Mouse (Mus musculus) gastrocnemius, adult 2 months (tissue): ENCODE results near the gene Bag5. TPM values are rescaled to one million over a fixed set of nuclear protein-coding genes. Genes with fewer than 3 reads are reported as not detected.
A peak's percentile ranks its signal among the peaks of the same experiment; 100 is the strongest.

Source experiments
- DNase-seq: peaks from one replicate; pipeline ENCODE4 v3.0.0; 2022
- H3K27ac ChIP-seq: fragments of 200-600 bp; 2 replicates; pipeline ENCODE4 v1.8.1; 2022; ENCODE audit warnings: mild to moderate bottlenecking
- H3K4me3 ChIP-seq: fragments of 200-600 bp; 2 replicates; pipeline ENCODE4 v1.8.1; 2022; ENCODE audit warnings: mild to moderate bottlenecking, moderate library complexity
- CTCF ChIP-seq: fragments of 200-600 bp; IDR thresholded peaks from 2 replicates; pipeline ENCODE4 v1.8.1; 2022; ENCODE audit warnings: antibody characterized with exemption, mild to moderate bottlenecking, moderate library complexity
- intact Hi-C: fragments of 180-260 bp; cut with DNase I; formaldehyde crosslinking; loops from one replicate; pipeline ENCODE4 v1.15.1; 2025
- total RNA-seq, 2 experiments: library from RNA; stranded (reverse); gene quantifications; 2 replicates each; pipeline ENCODE4 v1.2.3; 2021

The Bag5 gene
- total RNA-seq, 2 experiments from 2014 or later = 14.7 to 19.2 TPM

GRCm38 (mm10) chr12:111677882-111678669, 35.0 kb downstream of the Bag5 start, which contains the start of gene Trmt61a:
Gene Trmt61a (plus strand): TSS chr12:111678105.
- peak; percentile 95 for DNase-seq
- no peak for TF ChIP-seq CTCF
- H3K27ac ChIP-seq = peak within 1 kb of the TSS; percentile 95
- peak within 1 kb of the TSS; percentile 80 for H3K4me3 ChIP-seq
- intact Hi-C loops = loop anchor here (5.0 kb wide), 1 partner anchor 34 kb away; the partner anchor contains the start of genes Apopt1 and Bag5

DNA sequence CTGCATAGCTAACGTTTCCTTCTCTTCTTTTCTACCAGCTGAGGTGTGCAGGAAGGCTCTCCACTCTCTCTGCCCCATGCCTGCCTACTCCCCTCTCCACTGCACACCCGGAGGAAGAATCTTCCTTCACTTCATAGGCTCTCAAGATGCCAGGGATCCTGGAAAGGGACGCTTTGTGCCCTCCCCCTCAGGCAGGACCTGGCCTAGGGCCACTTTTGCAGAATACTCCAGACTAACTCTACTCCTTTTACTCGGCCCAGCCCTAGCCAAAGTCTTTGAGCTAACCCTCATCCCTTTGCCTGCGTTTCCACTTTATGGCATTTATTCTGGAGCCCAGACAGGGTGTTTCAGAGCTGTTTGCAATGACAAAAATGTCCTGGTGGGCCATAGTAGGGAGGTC, 35.6 kb downstream of the Bag5 start:
- peak overlapping the region; percentile 80 for H3K4me3 ChIP-seq
- intact Hi-C loops = loop anchor here (5.0 kb wide), 1 partner anchor 35 kb away; the partner anchor contains the start of genes Apopt1 and Bag5
- peak; percentile 62 for DNase-seq
- no peak for TF ChIP-seq CTCF
- H3K27ac ChIP-seq = peak overlapping the region; percentile 95

- no peak for TF ChIP-seq CTCF
Measured at GRCm38 (mm10) chr12:111675797-111676580, 37.1 kb downstream of the Bag5 start.

DNA sequence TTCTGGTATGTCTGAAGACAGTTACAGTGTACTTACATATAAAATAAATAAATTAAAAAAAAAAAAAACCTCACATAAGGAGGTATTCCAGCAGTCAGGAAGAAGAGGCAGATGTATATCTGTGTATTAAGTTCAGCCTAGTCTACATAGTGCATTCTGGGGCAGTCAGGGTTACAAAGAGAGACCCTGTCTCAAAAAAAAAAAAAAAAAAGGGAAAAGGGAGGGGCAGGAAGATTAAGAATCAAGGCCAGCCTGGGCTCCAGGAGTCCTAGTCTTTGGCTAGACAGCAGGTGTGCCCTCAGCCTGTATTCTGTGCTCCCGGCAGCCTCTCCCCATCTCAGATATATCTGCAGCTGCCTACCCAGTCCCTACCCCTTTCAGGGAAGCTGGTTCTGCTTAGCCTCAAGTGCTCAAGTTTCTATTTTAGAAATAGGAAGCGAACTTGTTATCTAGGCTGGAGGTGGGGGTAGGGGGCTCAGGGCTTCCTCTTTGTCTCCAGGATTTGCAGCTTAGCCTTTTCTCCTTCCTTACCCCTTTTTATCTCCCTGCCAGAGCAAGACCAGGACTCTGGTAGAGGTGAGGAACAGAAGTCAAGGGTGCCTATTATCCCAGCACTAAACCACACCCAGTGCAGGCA, 38.1 kb downstream of the Bag5 start:
- intact Hi-C loops = loop anchor here (5.0 kb wide), 1 partner anchor 37 kb away; the partner anchor contains the start of genes Apopt1 and Bag5
- Histone ChIP-seq H3K27ac (no peak overlapping the region), H3K4me3 (no peak overlapping the region)
- TF ChIP-seq CTCF = no peak
- no peak for DNase-seq

More at GRCm38 (mm10) chr12:111675797-111676580, 37.1 kb downstream of the Bag5 start:
- peak overlapping the region; percentile 95; the same call in 1 of the 2 replicates for H3K27ac ChIP-seq
- DNase-seq = no peak
- H3K4me3 ChIP-seq = no peak overlapping the region
- intact Hi-C loops = loop anchor here (5.0 kb wide), 1 partner anchor 36 kb away; the partner anchor contains the start of genes Apopt1 and Bag5

DNA sequence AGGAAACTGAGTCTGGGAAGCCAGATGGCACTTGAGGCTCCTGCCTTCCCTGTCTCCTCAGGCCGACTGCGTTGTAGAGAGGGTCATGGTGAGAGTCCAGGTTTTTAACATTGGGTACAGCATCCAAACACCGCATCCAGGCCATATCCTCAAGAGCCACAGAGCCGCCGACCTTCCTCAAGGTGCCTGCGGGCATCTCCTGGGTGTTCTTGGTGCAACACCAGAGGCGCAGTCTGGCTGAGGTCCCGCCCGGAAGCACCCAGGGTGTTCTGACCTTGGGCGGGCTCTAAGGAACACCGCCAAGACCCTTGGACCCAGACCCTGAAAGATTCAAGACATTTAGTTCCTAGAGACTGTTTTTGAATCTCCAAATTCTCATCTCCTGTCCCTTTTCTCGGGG, 40.5 kb downstream of the Bag5 start:
- H3K4me3 ChIP-seq = peak overlapping the region; percentile 83
- H3K27ac ChIP-seq = peak overlapping the region; percentile 94; the same call in 1 of the 2 replicates
- DNase-seq = no peak
- intact Hi-C loops = no loop called here
- no peak for TF ChIP-seq CTCF

DNA sequence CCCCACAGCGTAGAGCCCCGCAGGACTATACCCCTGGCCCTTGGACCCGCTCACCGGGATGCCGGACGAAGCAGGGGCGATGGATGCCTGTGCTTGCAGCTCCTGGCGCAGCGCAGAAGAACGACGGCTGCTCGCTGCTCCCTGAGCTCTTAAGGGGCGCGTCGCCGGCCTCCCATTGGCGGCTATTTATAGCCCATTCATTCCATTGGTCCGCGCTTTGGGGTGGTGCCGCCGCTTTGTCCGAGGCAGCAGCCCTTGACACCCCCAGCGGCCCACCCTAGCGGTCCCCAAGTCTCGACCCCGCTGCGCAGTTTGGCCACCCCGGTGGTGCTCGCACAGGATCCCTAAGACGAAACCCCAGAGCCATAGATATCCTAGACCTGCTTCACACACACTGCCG, 40.9 kb downstream of the Bag5 start, which contains the start of gene Ckb:
Gene Ckb (minus strand): TSS at position 163 of the 400 bp plus-strand sequence.
- intact Hi-C loops = no loop called here
- peak; percentile 85 for DNase-seq
- Histone ChIP-seq H3K27ac (peak within 1 kb of the TSS; percentile 94), H3K4me3 (peak within 1 kb of the TSS; percentile 83)
- TF ChIP-seq CTCF = no peak

GRCm38 (mm10) chr12:111671431-111671902, 41.6 kb downstream of the Bag5 start:
- no peak for TF ChIP-seq CTCF
- Histone ChIP-seq H3K4me3 (peak overlapping the region; percentile 83), H3K27ac (peak overlapping the region; percentile 94)
- intact Hi-C loops = no loop called here
- DNase-seq = peak; percentile 72

DNA sequence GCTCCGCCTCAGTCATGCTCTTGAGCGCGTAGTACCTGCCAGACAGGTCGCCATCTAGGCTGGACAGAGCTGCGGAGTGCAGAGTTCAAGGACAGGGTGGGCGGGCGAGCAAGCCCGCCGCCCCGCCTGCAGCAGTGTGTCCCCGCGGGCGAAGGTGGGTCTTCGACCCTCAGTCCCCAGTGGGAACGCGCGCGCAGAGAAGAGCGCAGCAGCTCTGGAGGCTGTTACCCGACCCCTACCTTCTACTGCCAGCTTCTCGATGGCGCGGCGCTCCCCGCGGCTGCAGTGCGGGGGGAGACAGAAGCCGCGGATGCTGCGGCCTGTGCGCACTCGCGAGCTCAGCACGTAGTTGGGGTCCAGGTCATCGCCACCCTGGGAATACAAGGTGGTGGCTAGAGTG, 42.1 kb downstream of the Bag5 start:
- Histone ChIP-seq H3K4me3 (peak overlapping the region; percentile 83), H3K27ac (peak overlapping the region; percentile 94)
- TF ChIP-seq CTCF = no peak
- DNase-seq = peak; percentile 46
- intact Hi-C loops = no loop called here

DNA sequence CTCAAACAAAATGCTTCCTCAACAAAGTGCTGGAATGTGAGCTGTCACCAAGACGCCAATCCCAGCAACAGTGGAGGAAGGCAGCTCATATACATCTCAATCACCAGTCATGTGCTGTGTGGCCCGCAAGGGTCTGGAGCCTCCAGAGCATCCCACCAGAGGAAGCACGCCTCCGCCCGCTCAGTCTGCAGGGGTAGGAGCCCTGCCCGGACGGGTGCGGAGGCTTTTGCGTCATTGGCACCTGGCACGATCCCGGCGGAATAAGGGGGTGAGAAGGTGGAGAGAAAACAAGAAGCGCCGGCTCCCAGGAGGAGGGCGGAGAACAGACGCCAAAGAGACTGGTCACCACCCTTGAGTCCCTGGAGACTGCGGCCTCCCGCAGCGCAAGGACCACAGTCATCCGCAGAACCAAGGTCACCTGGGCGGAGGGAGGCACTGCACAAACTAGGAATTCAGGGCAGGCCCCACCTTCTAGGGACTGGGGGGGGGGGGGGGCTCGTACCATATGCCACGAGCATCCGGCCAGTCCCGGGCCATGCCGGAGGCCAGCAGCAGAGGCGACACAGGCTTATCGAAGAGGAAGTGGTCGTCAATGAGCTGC, 42.6 kb downstream of the Bag5 start:
- H3K27ac ChIP-seq = peak overlapping the region; percentile 94
- intact Hi-C loops = no loop called here
- H3K4me3 ChIP-seq = peak overlapping the region; percentile 83
- no peak for TF ChIP-seq CTCF
- peak; percentile 62 for DNase-seq

GRCm38 (mm10) chr12:111669961-111670360, 43.1 kb downstream of the Bag5 start:
- Histone ChIP-seq H3K4me3 (peak overlapping the region; percentile 83), H3K27ac (peak overlapping the region; percentile 94)
- intact Hi-C loops = loop anchor here (5.0 kb wide), 1 partner anchor 332 kb away; no protein-coding TSS in a partner anchor
- no peak for DNase-seq
- no peak for TF ChIP-seq CTCF

- intact Hi-C loops = loop anchor here (1.0 to 5.0 kb wide), 3 partner anchors 27 to 333 kb away; no protein-coding TSS in a partner anchor
- peak overlapping the region; percentile 94 for H3K27ac ChIP-seq
- peak; percentile 54 for DNase-seq
- H3K4me3 ChIP-seq = peak overlapping the region; percentile 83
- no peak for TF ChIP-seq CTCF
Measured at GRCm38 (mm10) chr12:111669000-111669788, 43.9 kb downstream of the Bag5 start.
